Mouse (Mus musculus) skeletal muscle tissue, adult 2 months (tissue): ENCODE results near the gene Mpv17.

Experiments used
- DNase-seq: peaks from one replicate; pipeline ENCODE4 v3.0.0-alpha.2; 2012; ENCODE audit warnings: low read depth, low spot score

The Mpv17 gene

DNA sequence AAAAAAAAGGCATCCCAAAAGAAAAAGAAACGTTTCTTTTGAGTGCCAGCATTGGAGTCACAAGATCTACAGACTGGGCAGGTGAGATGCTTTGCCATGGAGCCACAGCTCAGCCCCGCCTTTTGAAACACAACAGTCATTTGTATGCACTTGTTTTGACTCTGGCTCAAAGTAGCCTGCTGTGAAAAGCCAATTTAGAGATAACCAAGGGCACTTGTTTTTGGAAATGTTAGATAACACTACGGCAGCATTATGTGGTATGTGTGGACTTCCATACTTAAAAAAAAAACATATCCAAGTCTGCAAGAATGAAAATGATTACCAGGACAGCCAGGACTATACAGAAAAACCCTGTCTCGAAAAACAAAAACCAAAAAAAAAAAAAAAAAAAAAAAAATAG lies 29.6 kb upstream of the Mpv17 start:
- no peak for DNase-seq

DNA sequence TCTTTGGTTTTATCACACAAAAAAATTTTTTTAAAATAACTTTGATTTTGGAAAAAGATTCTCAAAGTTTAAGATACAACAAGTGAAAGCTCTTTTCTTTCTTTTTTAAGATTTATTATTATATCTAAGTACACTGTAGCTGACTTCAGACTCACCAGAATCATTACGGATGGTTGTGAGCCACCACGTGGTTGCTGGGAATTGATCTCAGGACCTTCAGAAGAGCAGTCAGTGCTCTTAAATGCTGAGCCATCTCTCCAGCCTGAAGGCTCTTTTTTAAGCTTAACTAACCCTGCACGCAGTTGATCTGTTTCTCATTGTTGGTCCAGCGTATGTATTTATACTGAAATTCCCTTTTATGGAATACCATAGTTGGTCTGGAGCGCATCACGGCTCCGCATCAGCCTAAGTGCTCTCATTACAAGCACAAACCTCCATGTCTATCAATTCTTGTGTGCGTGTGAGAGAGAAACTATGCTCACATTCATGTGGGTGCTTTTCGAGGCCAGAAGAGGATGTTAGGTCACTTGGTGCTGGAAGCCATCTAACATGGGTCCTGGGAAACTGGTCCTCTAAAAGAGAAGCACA lies 27.2 kb upstream of the Mpv17 start:
- no peak for DNase-seq

DNA sequence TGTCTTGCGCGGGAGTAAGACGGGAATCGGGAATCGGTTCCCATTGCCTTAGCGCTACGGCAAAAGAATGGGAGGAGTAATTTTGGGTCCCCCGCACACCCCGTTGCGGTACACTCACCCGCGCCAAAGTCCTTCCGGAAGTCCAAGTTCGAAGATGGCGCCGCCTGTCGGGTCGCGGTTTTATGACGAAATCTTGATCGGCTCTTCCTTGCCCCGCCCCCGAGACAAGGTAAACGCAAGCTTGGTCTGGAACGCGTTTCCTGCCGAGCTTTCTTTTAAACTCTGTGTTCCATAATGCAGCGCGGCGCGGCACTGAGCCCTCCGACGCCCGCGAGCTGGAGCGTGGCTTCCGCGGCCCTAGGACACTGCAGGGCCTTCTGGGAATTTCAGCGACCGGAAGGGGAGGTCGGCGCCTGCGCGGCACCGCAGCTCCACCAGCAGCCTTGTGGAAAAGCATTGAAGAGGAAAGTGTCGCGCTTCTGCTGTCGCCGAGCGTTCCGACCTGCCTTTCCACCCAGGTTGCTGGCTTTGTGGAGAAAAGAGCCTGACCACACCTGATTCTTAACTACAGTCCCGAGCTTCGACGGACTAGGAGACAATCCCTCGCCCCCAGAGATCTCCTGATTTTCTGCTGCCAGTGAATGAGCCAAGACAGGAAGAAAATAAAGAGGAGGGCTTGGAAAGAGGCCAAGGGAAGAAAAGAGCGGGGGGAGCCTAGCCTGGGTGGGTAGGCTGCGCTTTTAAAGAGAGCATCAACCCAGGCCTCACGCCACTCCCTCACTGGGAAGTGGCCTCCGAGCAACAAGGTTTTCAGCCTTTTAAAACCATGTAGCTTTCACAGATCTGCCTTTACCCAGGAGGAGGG lies 25.9 kb upstream of the Mpv17 start, which contains the start of the genes Gm29609 and Gtf3c2:
Gm29609 (minus strand) TSS at position 146 of the 865 bp plus-strand sequence.
Gtf3c2 (minus strand) TSS at position 379 of the 865 bp plus-strand sequence.
- DNase-seq, result peak; percentile 94

DNA sequence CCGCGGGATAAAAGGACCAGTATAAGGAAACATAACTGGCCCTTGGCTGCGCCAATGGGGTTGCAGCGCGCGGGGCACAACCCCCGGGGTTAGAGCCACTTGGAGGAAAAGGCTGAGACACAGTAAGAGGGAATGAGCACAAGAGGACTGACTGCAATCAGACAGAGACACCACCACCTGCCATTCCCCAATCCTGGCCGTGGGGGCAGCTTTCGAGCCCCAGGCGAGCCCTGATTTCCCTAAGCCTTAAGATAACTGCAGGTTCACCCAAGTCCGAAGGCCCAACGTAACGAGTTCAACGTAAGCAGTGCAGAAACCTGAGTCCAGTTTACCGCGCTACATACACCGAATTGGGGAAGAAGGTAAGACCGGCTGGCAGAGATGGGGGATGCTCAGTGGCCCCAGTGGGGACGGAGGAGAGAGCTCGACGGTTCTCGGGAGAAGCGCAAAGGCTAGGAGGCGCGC lies 25.3 kb upstream of the Mpv17 start:
- no peak for DNase-seq

DNA sequence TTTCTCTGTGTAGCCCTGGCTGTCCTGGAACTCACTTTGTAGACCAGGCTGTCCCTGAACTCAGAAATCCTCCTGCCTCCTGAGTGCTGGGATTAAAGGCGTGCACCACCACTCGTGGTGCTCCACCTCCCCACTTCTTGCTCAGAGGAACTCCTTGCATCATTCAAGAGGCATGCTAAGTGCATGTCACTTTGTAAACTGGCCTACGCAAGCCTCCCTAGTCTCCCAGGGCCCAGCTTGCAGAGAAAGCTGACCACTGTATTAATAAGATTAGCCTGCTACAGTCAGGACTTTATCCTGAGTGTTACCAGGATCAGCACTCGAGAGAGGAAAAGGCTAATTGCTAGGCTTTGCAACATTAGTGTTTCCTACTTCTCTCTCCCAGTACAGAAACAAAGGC lies 14.6 kb upstream of the Mpv17 start:
- DNase-seq, result no peak

DNA sequence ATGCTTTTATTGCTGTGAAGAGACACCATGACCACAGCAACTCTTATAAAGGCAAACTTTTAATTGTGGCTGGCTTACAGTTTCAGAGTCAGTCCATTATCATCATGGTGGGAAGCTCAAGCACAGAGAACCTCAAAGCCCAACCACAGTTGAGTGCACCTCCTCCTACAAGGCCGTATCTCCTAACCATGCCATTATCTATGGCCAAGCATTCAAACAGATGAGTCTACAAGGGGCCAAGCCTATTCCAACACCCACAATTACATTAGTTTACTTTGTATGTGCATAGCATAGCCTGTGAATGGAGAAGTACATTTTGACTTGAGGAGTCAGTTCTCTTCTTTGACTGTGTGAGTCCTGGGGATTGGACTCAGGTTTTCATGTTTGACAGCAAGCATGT lies 10.8 kb upstream of the Mpv17 start:
- no peak for DNase-seq

DNA sequence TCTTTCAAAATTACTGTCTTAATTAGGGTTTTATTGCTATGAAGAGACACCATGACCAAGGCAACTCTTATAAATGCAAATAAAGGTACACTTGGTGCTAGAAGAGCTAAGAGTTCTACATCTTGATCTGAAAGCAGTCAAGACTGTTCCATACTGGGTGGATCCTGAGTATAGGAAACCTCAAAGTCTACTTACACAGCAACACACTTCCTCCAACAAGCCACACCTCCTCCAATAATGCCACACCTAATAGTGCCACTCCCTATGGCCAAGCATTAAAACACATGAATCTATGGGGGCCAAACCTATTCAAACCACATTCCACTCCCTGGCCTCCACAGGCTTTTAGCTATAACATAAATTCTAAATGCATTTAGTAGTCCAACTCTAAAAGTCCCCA lies 8.4 kb upstream of the Mpv17 start:
- DNase-seq, result no peak

DNA sequence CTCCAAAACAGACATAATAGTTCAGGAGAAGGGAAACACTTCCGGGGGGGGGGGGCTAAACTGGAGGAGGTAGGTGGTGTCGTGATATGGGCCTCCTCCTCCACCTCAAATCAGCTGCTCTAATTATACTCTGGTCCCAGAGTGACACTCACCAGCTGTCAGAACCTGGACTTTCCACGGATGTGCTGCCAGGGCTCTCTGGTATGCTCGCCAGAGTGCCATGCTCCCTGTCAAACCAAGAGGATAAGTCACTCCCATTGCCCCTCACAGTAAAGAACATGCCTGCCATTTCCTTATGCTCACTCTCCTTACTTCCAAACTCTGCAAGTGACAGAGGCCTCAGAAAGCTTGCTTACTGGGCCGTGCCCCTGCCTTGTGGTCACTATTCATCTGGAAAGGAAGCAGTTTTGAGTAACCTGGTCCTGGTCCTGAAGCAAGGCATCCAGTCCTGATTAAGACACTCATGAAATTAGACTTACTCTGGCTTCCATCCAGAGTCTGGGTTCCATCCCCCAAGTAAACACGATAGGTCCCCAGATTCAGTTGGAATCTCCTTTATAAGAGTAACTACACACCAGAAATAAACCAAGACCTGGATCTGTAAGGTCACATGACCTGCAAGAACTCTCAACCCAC lies 417 bp downstream of the Mpv17 start:
- peak; percentile 58 for DNase-seq

DNA sequence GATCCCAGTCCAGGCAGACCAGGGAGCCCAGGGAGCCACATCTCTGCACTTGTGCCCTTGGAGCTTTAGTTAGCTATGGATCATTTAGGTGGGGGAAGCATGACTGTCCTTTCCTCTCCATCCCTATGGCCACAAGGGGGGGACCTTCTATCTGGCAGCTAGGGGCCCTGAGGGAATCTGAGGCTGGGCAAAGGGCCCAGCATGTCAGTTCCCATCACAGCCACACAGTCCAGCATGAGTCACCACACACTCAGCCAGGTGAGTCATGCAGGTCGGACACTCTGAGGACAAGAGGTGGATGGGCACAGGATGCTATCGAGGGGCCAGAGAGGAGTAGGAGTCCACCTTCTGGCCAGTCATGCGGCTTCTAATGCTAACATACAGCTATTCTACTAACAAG lies 2.3 kb downstream of the Mpv17 start:
- no peak for DNase-seq

DNA sequence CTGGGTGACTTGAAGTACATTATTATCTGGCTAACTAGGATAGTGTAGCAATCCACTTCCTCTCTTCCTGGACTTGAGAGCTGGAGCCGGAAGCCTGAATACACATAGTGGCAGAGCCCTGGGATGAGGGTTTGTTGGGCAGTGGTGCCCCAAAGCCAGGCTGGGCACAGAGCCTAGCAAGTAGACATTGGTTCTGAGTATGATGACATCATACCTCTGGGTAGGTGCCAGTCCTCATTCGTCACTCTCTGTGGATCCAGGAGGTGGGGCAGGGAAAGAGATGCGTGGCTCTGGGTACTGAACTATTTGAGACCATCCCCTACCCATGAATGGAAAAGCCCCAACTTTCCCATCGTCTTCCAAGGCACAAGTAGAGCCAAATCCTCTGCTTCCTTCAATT lies 4.3 kb downstream of the Mpv17 start:
- DNase-seq, result no peak

DNA sequence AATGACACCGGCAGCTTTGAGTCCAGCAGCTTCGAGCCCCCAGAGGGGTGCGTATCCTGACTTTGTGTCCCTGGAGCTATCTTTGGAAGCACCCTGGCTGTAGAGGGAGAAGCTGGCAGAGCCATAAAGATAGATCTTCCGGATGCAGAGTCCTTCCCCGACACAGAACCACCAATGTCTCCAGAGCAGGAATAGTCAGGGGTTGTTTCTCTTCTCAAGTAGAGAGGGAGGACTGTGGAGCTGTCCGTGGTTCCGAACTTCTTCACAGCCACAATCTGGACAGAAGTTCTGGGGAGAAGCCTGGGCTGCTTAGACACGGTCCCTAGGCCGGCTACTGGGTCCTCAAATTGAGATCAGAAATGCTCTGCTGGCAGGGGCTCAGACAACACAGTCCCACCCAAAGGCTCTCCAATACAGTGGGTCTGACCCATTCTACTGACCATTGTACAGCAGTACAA lies 15.1 kb downstream of the Mpv17 start:
- DNase-seq, result no peak

DNA sequence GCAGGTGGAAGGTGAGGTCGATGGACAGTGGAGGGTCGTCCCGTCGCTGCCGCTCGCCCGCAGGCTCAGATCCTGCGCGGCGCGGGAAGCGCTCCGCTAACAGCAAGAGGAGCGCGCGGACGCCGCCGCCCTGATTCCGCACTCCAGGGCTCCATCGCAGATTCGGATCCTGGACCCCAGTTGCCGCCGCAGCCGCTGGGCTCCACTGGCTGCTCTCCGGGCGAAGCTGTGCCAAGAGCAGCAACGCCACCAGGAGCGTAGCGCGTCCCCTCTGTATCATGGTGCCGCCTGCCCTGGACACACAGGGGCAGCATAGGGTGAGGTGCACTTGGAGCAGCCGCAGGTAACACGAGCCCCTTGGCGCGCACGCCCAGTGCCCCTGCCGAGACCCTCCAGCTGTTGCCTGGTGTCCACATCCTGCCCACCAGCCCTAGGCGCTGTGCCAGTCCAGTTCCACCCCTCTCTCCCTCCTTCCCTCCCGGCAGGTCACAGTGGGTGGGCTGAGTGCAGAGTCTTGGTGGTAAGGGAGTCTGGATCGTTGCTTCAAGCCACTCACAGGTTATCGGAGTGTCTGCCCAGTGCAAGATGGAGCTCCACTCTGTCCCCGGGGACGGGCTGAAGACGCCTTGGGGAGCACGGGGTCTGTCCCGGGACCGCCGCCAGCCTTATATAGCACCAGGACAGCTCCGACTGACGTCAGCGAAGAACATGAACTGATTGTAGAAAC lies 15.6 kb downstream of the Mpv17 start, which contains the start of gene Ucn:
Ucn (minus strand) TSS at position 589 of the 727 bp plus-strand sequence.
- no peak for DNase-seq

DNA sequence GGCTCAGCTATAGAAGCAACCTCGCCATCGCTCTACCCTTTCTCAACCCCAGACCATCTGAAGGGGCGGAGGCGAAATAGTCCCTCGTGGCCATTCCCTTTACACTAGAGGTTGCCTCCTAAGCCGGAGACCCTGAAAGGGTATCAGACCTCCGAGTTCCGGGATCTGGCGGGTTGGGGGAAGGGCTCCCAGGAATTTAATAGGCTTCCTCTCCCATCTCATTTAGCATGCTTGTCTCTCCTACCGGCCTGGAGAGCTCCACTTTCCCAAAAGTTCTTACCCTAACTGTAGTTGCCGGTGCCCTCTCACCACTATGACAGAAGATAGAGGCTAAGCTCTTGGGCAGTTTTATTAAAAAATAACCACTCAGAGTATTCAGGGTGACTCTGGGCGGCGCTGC lies 16.4 kb downstream of the Mpv17 start:
- DNase-seq, result no peak

DNA sequence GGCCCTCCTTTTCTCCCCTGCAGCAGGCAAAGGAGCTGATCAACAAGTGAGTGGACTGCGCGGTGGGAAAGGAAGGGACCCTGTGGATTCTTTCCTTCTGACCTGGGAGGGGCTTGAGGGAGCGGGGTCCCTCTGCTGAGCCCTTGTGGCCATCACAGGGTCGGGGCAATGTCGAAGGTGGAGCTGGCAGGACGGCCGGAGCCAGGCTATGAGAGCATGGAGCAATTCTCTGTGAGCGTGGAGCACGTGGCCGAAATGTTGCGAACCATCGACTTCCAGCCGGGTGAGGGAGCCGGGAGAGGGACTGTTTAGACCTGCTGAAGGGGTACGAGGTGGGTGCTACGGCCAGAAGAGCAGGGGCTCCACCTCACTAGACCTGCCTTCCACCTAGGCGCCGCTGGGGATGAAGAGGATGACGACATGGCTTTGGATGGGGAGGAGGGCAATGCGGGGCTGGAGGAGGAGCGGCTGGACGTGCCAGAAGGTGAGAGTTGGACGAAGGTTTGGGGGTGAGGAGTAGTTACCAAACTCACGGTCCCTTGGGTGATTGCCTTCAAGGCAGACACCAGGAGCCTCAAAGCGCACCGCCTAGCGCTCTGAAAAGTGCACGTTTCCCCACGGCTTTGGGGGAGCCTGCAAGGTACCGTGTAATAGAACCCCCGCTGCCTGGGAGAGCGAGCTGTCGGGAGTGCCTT lies 17.2 kb downstream of the Mpv17 start:
- no peak for DNase-seq

DNA sequence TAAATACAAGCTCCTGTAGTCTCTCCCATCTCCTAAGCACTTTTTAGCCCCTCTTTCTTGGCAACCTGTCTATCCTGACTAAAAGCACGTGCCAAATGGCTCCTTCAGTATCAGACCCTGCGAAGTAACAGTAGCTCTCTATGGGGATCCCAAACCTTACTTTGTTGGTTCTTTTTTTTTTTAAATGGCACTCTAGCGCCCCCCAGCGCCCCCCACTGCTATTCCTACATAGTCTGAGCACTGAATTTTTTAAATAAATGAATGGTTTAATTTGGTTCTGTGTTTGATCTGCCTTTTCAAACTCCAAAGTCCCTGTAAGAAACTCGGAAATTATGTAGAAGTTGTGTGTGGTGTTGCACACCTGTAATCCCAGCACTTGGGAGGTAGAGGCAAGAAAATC lies 28.0 kb downstream of the Mpv17 start:
- DNase-seq, result no peak

DNA sequence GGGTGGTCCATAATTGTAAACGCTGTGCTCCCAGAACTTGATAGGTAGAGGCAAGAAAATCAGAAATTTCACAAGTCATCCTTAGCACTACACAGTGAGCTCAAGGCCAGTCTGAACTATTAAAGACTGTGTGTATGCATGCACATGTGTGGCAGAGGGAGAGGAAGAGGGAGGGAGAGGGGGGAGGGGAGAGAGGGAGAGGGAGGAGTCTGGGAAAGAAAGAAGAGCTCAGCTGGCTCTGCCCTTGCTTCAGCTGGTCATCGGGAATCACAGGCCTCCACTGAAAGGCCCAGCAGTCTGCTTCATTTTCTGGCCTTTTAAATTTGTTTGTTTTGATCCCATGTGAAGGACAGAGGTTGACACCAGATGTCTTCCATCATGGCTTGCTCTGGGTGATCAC lies 30.6 kb downstream of the Mpv17 start:
- no peak for DNase-seq

DNA sequence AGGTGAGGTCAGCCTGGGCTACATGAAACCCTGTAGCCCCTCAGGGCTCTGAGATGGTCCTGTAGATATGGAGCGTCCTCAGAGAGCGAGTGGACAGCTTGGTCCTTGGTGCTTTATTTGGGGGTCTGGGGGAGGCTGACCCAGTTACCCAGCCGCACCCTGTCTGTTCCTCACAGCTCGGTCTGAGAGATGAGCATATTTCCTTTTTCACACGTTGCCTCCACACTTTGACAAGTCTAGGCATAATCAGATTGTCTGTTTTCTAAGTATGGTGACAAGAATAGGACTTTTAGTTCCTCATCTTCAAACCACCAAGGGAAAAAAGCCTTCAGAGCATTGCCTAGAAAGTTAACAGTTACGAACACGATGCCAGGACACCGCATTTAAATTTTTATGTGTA lies 32.9 kb downstream of the Mpv17 start:
- DNase-seq, result no peak

DNA sequence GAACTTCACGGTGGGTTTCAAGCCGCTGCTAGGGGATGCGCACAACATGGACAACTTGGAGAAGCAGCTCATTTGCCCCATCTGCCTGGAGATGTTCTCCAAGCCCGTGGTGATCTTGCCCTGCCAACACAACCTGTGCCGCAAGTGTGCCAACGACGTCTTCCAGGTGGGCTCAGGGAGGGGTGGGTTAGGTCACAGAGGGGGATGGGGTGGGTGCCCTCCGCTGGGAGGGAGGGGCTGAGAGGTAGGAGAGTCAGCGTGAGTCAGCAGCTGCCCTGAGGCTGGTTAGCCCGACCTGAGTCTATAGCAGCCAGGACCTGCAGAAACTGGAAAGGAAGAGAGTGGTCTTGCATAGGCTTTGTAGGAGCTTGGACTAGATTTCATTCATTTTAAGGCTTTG lies 37.1 kb downstream of the Mpv17 start:
- DNase-seq, result peak; percentile 70

DNA sequence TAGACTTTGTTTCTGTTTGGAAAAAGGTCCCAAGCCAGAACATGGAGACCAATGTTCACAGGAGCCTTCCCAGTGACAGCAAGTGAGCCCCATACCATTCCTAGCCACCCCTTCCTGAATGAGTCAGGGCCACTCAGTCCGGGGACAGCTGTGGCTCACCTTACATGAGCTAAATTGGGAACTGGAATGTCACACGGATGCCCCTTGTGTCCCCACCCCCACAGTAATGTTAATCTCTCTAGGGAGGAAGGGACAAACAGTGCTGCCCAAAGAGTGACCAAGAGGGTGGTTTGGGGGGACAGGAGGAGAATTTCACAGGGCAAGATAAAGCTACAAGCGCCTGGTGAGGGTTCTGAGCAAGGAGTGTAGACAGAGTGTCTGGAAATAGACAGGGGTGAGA lies 37.7 kb downstream of the Mpv17 start, which contains the start of gene Trim54:
Trim54 (plus strand) TSS at position 359 of the 400 bp plus-strand sequence.
- peak; percentile 92 for DNase-seq

DNA sequence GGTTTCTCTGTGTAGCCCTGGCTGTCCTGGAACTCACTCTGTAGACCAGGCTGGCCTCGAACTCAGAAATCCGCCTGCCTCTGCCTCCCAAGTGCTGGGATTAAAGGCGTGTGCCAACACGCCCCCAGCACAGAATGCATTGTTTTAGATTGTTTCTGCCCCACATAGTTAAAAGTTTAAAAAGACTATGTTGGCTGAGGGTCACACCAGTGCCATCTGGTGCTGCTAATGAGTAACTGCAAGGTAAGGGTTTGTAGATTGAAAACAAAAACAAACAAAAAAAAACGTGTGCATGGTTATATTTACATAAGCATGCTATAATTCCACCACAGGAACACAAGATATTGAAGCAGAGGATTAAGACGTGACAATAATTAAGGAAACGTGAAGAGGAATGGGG lies 43.3 kb downstream of the Mpv17 start:
- DNase-seq, result no peak

DNA sequence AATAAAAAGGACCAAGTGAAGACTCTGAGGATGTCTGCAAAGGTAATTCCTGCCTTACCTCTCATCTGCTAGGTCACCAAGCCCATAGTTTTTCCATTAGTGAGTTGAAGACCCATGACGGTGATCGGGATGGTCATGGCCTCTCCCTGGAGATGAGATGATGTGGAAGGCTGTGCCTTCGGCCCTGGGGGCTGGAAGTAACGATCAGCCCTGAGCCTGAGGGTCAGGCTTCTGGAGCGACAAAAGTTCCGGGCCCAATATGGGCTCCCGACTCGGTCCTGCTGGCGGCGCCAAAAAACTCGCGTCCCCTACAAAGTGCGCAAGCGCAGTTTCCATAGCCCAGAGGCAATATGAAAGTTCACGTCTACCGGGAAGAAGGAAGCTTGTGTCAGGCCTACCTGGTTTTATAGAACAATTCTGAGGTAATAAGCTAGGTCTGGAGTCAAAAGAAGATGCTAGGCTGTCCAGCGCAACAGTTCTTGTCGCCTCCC lies 46.0 kb downstream of the Mpv17 start, which contains the start of gene Slc30a3:
Slc30a3 (minus strand) TSS at position 238 of the 491 bp plus-strand sequence.
- no peak for DNase-seq
